Mouse (Mus musculus) heart, adult 2 months (tissue): ENCODE results near the gene Pacrg.

ENCODE experiments used
- CTCF ChIP-seq: fragments of 200-600 bp; IDR thresholded peaks from 2 replicates; pipeline ENCODE4 v1.8.1; 2022; ENCODE audit warnings: antibody characterized with exemption, mild to moderate bottlenecking, moderate library complexity
- POLR2A ChIP-seq: fragments of 200-500 bp; IDR thresholded peaks from 2 replicates; pipeline ENCODE4 v1.6.1; 2011; ENCODE audit warnings: mild to moderate bottlenecking, low read depth, low read length, control low read depth; ENCODE audit not compliant: insufficient read depth

- TF ChIP-seq POLR2A: no peak
- TF ChIP-seq CTCF: no peak
Measured at GRCm38 (mm10) chr17:10497781-10498420, 342.2 kb downstream of the Pacrg start.
